Mouse (Mus musculus): ENCODE results near the gene Foxp2. TPM values are rescaled to one million over a fixed set of nuclear protein-coding genes. Genes with fewer than 3 reads are reported as not detected.

Foxp2 gene
- total RNA-seq, 2 experiments from 2014 or later = 7.4 to 9.4 TPM

GRCm38 (mm10) chr6:15355852-15356251 lies 454.7 kb downstream of the Foxp2 start:
- no peak for DNase-seq (ENCODE audit: low spot score in 2 of 2)

GRCm38 (mm10) chr6:15370281-15370680 lies 469.1 kb downstream of the Foxp2 start:
- DNase-seq (ENCODE audit: low spot score in 2 of 2) = no peak

DNA sequence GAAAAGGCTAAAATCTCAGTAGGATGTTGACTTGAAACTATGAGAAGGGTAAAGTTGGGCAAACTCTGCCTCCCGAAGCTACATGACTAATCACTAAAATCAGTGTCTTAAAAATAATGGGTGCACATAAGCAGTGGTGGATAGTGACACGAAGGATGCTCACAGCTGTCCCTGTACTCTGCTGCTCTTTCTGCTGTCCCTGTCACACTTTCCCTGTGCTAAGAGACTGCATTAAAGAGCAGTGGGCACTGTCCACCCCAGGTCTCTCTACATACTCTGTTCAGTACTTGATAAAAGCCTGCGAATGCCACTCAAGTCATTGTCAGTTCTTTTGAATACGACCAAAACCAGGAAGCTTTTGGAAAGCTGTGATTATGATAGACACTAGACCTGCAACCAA lies 469.7 kb downstream of the Foxp2 start:
- no peak for DNase-seq (ENCODE audit: low spot score in 2 of 2)

- DNase-seq (ENCODE audit: low spot score in 2 of 2) = no peak
These were observed 472.5 kb downstream of the Foxp2 start for GRCm38 (mm10) chr6:15373621-15374020.

DNA sequence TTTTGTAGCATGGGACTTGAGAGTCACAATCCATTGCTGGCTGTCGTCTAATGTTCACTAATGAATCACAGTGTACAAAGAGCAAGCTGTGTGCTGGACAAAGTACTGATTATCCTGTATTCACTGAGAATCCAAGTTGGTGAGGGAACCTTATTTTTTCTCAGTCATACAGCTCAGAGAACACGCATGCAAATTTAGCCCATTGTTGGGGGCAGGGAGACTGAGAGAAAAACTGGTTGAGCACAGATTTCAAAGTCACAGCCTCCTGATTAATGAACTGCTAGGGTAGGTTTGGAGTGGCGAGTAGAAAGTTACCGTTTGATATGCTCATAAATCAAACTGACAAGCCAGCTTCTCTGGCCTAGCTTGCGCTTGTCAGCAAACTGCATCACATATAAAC lies 477.1 kb downstream of the Foxp2 start:
- no peak for DNase-seq (ENCODE audit: low spot score in 2 of 2)

- DNase-seq (ENCODE audit: low spot score in 2 of 2) = no peak
These were observed 495.3 kb downstream of the Foxp2 start for GRCm38 (mm10) chr6:15396462-15396861.

DNA sequence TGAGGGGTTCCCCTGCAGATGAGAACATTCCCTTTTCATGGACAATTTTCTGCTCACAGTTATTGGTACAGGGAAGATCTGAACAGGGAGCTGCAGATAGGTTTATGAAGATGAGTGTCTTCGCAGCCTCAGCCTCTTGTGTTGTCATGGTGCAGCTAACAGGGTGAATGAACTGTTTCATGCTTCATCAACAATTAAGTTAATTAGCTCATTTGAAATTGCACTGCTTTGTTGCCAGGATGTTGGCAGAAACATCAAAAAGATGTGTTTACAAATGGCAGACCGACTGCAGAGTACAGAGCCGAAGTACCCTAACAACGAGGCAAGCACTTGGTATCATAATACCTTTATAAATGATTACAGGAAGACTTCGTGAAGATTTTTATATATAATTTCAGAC lies 496.3 kb downstream of the Foxp2 start:
- no peak for DNase-seq (ENCODE audit: low spot score in 2 of 2)

- DNase-seq (ENCODE audit: low spot score in 2 of 2) = no peak
These were observed 500.0 kb downstream of the Foxp2 start for GRCm38 (mm10) chr6:15401138-15401537.

DNA sequence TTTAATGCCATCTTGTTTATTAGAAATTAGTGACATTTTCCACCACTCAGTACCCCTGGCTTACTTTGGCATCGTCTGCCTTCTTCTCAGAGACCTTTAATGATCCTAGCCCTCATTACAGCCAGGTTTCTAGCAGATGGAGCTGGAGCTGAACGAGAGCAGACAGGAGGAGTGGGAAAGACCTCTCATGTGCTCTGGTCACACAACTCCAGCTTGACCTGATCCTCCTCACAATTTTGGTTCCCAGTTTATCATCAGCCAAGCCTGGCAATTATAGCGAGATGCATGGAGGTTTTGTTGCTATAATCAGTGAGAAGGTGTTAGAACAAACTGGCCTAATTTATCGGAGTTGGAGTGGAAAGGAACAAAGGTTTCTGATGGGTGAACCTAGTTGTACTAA lies 500.9 kb downstream of the Foxp2 start:
- no peak for DNase-seq (ENCODE audit: low spot score in 2 of 2)

DNA sequence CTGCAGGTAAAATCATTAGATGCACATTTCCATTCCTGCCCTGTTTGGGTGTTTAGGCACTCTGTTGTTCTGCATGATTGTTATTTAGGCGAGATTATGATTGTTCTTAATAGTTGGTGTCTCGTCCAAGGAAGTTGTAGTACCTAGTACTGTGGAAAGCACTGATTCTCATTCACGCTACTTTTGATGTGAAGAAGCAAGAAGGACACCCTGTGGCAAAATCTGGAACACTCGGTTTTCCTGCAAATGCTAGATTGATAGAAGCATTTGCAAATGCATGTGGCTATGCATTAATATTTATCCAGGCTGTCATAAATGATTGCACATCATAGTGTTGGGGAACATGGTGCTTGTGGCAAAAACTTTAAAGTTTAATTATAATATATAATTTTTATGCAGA lies 514.0 kb downstream of the Foxp2 start:
- no peak for DNase-seq (ENCODE audit: low spot score in 2 of 2)

DNA sequence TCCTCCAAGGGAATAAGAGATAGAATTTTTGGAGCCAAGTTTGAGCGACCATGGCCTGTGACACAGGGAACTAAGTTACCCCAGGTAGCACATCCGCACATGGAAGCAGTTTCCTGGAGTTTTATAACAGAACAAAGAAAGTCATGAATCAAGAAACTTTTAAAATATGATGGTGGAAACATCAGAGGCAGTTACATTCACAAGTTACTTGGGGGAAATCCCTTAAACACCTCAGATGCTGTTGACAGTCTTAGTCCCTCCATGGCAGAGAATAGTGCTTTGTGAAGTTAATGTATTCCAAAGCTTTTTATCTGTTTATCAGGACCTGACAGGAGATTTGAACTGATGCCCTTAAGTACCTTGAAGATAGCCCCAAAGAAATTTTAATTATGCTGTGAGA lies 558.6 kb downstream of the Foxp2 start:
- DNase-seq (ENCODE audit: low spot score in 2 of 2) = no peak

DNA sequence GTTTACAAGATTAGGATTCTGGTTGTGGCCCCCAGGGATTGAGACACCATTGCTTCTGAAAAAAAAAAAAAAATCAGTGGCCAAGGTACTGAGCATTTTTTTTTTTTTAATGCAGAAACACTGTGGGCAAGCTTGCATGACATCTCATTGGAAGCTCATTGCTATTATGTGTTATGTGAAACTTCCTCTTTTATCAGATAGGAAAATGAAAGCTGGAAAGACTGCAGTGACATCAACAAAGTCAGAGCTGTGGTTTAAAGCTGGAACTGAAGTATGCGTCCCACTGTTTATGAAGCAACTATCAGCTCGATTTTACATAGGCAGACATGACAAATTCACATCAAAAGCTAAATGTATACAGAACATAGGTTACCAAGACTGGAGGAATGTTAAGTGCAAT lies 562.2 kb downstream of the Foxp2 start:
- DNase-seq (ENCODE audit: low spot score in 2 of 2) = no peak

DNA sequence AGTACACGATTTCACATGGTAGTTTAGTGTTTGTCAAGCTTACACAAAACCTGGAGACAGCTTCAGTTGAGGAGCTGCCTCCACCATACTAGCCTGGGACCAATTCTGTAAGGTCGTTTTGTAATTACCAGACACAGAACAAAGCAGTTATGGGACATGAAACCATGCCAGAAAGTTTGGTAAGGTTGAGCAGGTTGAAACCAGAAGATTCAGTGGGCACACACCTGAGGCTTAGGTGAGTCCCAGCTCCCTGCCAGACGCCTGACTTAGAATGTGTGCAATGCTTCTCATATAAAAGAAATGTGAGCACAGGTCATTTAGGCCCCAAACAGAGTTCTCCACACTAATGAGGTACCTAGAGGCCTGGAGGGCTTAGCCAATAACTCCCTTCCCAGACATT lies 564.3 kb downstream of the Foxp2 start:
- DNase-seq (ENCODE audit: low spot score in 2 of 2) = no peak

DNA sequence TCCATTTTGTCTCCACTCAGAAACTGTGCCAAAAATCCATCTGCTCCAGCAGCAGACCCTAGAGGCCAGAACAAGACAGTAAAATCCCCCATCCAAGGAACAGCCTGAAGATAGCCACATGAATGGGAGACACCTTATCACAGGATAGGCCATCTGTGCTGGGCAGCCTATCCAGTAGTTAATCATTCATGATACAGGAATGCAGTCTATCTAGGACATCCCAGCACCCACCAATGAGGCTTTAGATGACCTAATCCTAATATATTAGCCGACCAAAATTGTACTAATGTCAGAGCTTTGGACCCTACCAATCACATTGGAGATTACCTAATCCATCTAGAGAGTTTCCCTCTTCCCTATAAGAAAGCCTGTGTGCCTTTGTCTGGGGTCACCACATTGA lies 565.5 kb downstream of the Foxp2 start:
- no peak for DNase-seq (ENCODE audit: low spot score in 2 of 2)

GRCm38 (mm10) chr6:15486909-15487308 lies 585.8 kb downstream of the Foxp2 start:
- no peak for DNase-seq (ENCODE audit: low spot score in 2 of 2)

Small RNA genes within 50 kb of the gene (microRNA-seq; reads per million reads assigned to microRNA genes)
- not detected for gene Gm25470

Other genes starting within 250 kb of the Foxp2 start
- 1 to 10 TPM; 1.2 to 2.1 TPM for gene Ppp1r3a, start 146.1 kb upstream of the Foxp2 start, total RNA-seq (2021)